Mouse (Mus musculus) adrenal gland, postnatal 10 days (tissue): Measurements from ENCODE around the gene Fut8. TPM values are rescaled to one million over a fixed set of nuclear protein-coding genes. Genes with fewer than 3 reads are reported as not detected.

Experiments used
- DNase-seq: peaks from one replicate; pipeline ENCODE4 v3.0.0; 2021; ENCODE audit warnings: mixed read lengths
- total RNA-seq, 2 experiments: library from RNA; stranded (reverse); gene quantifications; 2 replicates each; pipeline ENCODE4 v1.2.3; 2021

The Fut8 gene
- total RNA-seq, 2 experiments from 2014 or later: 44.1 to 50.4 TPM

- no peak for DNase-seq
Measured at GRCm38 (mm10) chr12:77306759-77307314, 68.9 kb downstream of the Fut8 start.

DNA sequence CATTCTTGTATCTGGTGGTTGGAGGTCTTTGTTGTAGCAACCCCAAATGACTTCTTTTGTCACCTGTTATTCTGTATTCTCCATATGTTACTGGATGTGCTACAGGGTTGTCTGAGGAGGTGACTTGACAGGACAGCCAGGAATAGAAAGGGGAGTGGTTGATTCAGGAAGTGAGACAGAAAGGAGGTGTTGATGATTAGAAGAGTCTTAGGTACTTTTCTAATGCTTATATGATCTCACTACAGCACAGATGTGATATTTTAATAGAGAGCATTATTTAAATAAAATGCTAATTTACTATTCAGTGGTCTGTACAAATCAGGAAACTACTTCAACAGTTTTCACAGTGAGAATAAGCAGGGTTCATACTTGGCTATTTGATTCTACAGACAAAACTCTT, 71.6 kb downstream of the Fut8 start:
- DNase-seq: no peak

- DNase-seq: no peak
Measured at GRCm38 (mm10) chr12:77313502-77313901, 75.6 kb downstream of the Fut8 start.

- no peak for DNase-seq
Measured at GRCm38 (mm10) chr12:77324142-77324541, 86.2 kb downstream of the Fut8 start.

DNA sequence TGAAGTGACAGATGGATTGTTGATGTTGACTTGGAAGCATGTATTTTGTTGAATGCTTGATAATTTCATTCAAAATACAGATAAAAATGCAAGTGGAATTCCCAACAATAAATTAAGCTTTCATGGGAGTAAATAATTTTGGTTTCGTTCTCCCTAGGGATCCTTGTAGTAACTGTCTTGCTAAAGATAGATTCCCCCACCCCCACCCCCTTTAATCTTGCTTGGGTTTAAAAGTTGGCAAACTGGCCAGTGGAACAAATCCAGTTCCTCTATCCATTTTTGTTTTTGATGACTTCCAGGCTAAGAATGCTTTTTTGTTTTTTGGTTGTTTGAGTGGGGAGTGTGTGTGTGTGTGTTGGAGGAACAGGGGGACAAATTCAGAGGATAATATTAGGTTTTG, 108.6 kb downstream of the Fut8 start:
- DNase-seq: no peak

DNA sequence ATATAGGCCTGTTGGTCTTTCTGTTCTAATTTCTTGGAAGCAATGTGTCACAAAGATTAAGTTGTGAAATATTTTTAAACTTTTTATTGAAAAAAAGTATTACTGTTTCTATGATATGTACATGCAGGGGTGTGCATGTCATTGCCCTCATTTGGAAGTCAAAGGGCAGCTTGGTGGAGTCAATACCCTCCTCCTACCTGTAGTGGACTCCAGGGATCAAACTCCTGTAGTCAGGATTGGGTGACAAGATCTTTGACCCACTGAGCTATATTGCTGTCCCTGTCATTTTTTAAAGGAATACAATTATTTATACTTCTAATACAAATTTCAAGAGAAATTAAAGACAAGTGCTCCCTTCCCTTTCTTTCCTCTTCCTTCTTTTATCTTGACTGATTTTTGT, 111.6 kb downstream of the Fut8 start:
- DNase-seq: peak; percentile 5

DNA sequence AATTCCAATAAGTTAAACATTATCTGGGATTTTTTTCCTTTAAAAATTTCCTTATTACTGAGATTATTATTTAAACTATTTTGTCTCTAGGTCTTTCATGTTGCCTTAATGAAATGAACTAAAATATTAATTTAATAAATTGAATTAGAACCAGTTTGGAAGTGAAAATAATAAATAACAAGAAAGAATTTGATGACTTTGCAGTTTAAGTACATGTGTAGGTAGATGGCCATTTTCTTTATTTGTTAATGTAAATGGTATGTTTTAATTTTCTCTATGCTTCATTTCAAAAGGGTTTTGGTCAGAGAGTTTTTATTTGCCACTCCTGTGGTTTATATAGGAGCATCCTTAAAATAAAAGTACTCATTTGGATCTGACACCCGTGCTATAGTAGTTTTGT, 177.8 kb downstream of the Fut8 start:
- DNase-seq: no peak

- no peak for DNase-seq
Measured at GRCm38 (mm10) chr12:77421667-77422393, 183.9 kb downstream of the Fut8 start.

DNA sequence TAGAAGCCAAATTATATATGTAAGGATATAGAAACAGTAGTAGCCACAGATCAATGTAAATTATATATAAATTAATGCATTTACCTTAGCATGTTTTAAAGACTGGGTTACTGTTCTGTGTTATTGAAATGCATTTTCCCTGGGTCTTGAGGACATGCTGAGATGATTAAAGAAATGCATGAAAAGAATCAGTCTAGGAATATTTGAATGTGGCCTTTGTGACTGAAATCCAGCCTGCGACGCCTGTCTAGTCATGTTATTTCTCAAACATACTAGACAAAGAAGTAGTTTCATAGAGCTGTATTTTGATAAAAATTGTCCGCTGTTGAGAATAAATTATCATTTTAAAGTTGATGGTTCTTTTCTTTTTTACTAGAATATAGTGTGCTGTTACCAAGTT, 188.2 kb downstream of the Fut8 start:
- DNase-seq: no peak

DNA sequence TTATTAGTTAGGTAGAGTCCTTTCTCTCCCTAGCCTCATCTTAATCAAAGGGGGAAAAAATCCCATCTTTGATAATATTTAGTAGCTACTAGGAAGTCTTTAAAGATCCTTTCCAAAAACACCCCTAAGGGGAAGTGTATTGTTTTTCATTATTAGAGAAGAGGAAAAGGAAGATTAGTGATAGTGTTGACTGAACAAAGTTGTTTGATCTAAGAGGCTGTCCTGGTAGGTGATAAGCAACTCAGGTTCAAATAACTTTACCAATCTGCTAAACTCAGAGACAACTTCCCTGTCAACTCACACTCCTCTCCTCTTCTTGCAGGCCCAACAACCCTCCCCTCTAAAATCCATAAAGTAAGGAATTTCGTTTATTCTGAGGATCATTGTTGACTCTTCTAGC, 190.2 kb downstream of the Fut8 start:
- DNase-seq: no peak

DNA sequence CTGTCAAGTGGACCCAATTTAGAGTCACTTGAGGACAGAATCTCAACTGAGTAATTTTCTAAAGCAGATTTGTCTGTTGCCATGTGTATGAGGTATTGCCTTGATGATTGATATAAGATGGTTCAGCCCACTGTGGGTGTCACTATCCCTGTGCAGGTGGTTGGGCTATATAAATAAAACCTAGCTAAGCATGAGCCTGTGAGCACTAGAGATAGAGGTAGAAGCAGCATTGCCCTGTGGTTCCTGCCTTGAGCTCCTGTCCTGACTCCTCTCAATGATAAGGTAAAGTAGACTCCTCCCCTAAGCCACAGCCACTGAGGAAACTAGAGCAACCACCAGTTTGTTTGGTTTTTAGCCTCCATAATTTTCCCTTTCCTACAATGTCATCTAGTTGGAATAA, 191.5 kb downstream of the Fut8 start:
- DNase-seq: no peak

DNA sequence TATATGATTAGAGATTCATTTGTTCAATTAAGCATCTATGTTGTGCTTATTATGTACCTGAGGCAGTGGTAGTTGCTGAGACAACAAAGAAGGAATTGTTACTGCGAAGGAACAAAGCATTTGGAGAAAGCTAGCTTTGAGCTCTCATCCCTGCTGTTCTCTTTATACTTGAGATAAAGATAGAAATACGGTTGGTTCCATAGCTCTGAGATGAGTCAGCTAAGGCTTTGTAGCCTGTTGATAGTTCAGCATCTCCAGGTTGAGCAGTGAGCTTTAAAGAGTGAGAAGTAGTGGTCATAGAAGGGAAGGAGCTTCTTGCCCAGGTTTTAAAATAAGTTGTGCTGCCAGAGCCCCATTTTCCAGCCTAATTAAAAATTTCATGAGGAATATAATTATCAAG, 198.8 kb downstream of the Fut8 start:
- DNase-seq: no peak

- DNase-seq: no peak
Measured at GRCm38 (mm10) chr12:77450816-77451215, 212.9 kb downstream of the Fut8 start.

GRCm38 (mm10) chr12:77466178-77466577, 228.3 kb downstream of the Fut8 start:
- DNase-seq: no peak

DNA sequence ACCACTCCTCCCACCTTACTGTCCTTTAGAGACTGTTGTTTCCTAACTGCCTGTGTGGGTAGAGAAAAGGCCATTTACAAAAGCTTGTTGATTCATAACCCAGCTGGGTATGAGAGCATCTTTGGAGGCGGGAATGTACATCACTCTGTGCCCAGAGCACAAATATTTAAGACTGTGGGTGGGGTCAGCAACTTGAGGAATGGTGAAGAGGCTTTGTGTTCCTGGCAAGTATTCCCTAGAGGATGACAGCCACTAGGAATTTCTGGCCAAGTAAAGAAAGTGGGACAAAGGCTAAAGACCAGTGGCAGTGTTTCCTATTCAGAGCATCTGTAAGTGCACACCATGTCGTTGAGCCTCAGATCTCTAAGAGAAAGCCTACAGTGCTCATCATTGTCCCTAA, 242.0 kb downstream of the Fut8 start:
- no peak for DNase-seq

DNA sequence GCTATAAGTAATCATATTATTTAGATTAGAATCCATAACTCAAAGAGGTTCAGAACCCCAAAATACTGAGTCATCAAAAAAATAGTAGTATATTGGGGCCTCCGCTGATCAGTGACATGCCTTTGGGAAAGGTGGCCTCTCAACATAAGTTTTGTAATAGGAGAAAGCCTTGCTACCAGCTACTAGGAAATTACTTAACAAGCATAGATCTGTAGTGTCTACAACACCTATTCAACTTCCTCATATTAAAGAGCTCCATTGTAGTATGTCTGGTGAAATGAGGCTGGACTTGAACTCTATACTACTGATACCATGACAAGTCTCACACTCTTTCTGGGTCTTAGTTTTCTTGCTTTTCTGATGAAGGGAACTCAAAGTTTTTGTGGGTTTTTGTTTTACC, 243.2 kb downstream of the Fut8 start:
- DNase-seq: no peak

DNA sequence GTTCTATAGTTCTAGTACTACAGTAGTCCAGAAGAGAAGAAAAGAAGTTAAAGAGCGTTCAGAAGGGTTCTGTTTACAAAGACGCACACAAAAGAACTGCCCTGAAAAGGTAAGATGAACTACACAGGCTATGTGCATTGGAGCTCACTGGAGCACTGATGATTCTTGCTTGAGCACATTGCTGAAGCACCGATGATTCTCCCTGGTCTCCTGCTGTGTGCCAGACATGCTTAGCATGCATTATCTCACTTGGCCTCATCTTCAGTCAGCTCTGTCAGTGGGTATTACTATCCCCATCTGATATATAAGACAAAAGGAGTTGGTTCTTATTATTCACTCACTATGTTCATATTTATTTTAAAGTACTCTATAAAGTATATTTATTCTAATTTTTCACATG, 243.9 kb downstream of the Fut8 start:
- no peak for DNase-seq

- DNase-seq: no peak
Measured at GRCm38 (mm10) chr12:77483180-77483855, 245.4 kb downstream of the Fut8 start.

GRCm38 (mm10) chr12:77484761-77485160, 246.8 kb downstream of the Fut8 start:
- DNase-seq: no peak

DNA sequence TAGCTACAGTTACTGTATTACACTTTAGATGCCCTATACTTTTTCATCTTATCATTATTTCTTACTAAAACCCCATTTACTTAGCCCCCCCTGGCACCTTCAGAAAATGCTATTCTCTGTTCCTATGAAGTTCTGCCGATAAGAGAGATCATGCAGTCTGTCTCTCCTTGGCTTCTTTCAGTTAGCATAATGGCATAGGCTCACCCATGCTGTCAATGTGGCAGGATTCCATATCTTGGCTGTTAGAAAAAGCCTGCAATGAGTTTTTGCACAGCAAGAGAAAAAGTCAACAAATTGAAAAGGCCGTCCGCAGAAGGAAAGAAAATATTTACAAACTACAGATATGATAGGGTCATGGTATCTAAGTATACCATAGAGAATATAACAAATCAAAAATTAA, 253.6 kb downstream of the Fut8 start:
- DNase-seq: no peak

- DNase-seq: no peak
Measured at GRCm38 (mm10) chr12:77495781-77496180, 257.9 kb downstream of the Fut8 start.

DNA sequence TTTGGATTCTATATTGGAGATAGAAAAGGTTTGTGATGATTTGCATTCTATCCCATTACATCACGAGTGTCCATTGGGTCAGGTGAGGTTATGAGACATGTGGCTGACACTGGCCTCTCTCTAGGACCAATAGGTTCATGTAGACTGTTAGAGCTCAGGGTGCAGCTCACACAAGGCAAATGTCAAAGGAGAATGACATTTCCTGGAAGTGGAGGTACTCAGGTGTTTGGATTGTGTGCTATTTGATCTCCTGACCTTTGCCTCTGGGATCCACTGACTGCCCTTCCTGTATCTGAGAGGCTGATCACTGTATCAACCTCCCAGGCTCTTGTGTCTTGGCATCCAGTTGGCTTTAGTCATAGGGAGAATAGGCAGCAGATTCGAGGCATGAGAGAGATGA, 260.2 kb downstream of the Fut8 start:
- DNase-seq: no peak

GRCm38 (mm10) chr12:77500439-77501055, 262.6 kb downstream of the Fut8 start:
- DNase-seq: peak; percentile 54
